Mouse (Mus musculus) MEL (cell line): Measurements from ENCODE around the gene Marc2. TPM values are rescaled to one million over a fixed set of nuclear protein-coding genes. Genes with fewer than 3 reads are reported as not detected.

ENCODE experiments used
- DNase-seq: peaks from one replicate; pipeline ENCODE4 v3.0.0; 2011; ENCODE audit warnings: low read depth, low spot score
- H3K27ac ChIP-seq: 2 replicates; pipeline ENCODE4 v1.5.1; 2012; ENCODE audit warnings: low read depth, mild to moderate bottlenecking, control low read depth, low read length, moderate library complexity; ENCODE audit not compliant: control insufficient read depth
- H3K27me3 ChIP-seq, 2 experiments: fragments of 150-350 bp in 1 of 2; sonication (generic) in 1 of 2; 2 replicates each; pipeline ENCODE4 v1.6.1; 2012; ENCODE audit warnings: low read length in 2 of 2, mild to moderate bottlenecking in 2 of 2, improper control_type of control experiment in 1 of 2, moderate library complexity in 1 of 2; ENCODE audit not compliant: insufficient read depth in 2 of 2, control insufficient read depth in 1 of 2
- H3K36me3 ChIP-seq, 2 experiments: 2 replicates each; pipeline ENCODE4 v1.6.1; 2012 to 2014; ENCODE audit warnings: low read length in 2 of 2, improper control_type of control experiment in 1 of 2, inconsistent platforms in 1 of 2, mild to moderate bottlenecking in 1 of 2; ENCODE audit not compliant: insufficient read depth in 2 of 2, control insufficient read depth in 1 of 2
- H3K4me1 ChIP-seq, 2 experiments: fragments of 150-350 bp in 1 of 2; sonication (generic) in 1 of 2; 2 replicates each; pipeline ENCODE4 v1.6.1; 2012; ENCODE audit warnings: low read length in 2 of 2, improper control_type of control experiment in 1 of 2, mild to moderate bottlenecking in 1 of 2; ENCODE audit not compliant: insufficient read depth in 2 of 2, control insufficient read depth in 1 of 2
- H3K4me3 ChIP-seq, 2 experiments: fragments of 150-350 bp in 1 of 2; sonication (generic) in 1 of 2; 2 replicates each; pipeline ENCODE4 v1.5.1; 2012; ENCODE audit warnings: low read depth in 2 of 2, low read length in 2 of 2, mild to moderate bottlenecking in 2 of 2, moderate library complexity in 2 of 2, control low read depth in 1 of 2, improper control_type of control experiment in 1 of 2; ENCODE audit not compliant: control insufficient read depth in 1 of 2, insufficient read depth in 1 of 2
- H3K79me2 ChIP-seq: 2 replicates; pipeline ENCODE4 v1.6.1; 2012; ENCODE audit warnings: mild to moderate bottlenecking, low read length, moderate library complexity; ENCODE audit not compliant: control insufficient read depth, poor library complexity, insufficient read depth
- H3K9ac ChIP-seq: 2 replicates; pipeline ENCODE4 v1.6.1; 2012; ENCODE audit warnings: low read depth, mild to moderate bottlenecking, control low read depth, low read length, moderate library complexity; ENCODE audit not compliant: control insufficient read depth, poor library complexity, severe bottlenecking
- H3K9me3 ChIP-seq: fragments of 150-350 bp; sonication (generic); replicated peaks from 2 replicates; pipeline ENCODE4 v1.6.1; 2012; ENCODE audit warnings: mild to moderate bottlenecking, low read length, improper control_type of control experiment, moderate library complexity; ENCODE audit not compliant: insufficient read depth
- BHLHE40 ChIP-seq: IDR thresholded peaks from 2 replicates; pipeline ENCODE4 v1.6.1; 2012; ENCODE audit warnings: low read depth, mild to moderate bottlenecking, inconsistent platforms, low read length, improper control_type of control experiment, borderline replicate concordance
- CHD1 ChIP-seq: IDR thresholded peaks from 2 replicates; pipeline ENCODE4 v1.6.1; 2012; ENCODE audit warnings: low read depth, mild to moderate bottlenecking, inconsistent platforms, low read length, improper control_type of control experiment
- CHD2 ChIP-seq: IDR thresholded peaks from 2 replicates; pipeline ENCODE4 v1.6.1; 2011; ENCODE audit warnings: low read length, improper control_type of control experiment
- CTCF ChIP-seq, 3 experiments: IDR thresholded peaks in 2 of 3; conservative IDR thresholded peaks in 1 of 3; 2 replicates each; pipeline ENCODE4 v1.5.1; 2011 to 2012; ENCODE audit warnings: low read length in 3 of 3, low read depth in 2 of 3, mild to moderate bottlenecking in 2 of 3, improper control_type of control experiment in 1 of 3, inconsistent platforms in 1 of 3, mixed read lengths in 1 of 3, moderate library complexity in 1 of 3; ENCODE audit not compliant: control insufficient read depth in 1 of 3, insufficient read depth in 1 of 3, poor library complexity in 1 of 3, severe bottlenecking in 1 of 3
- ELF1 ChIP-seq: IDR thresholded peaks from 2 replicates; pipeline ENCODE4 v1.6.1; 2014; ENCODE audit warnings: low read depth, mild to moderate bottlenecking, inconsistent platforms, low read length, improper control_type of control experiment, moderate library complexity
- EP300 ChIP-seq, 2 experiments: IDR thresholded peaks; 2 replicates each; pipeline ENCODE4 v1.6.1; 2011; ENCODE audit warnings: improper control_type of control experiment in 2 of 2, low read length in 2 of 2, low read depth in 1 of 2, mild to moderate bottlenecking in 1 of 2
- ETS1 ChIP-seq: IDR thresholded peaks from 2 replicates; pipeline ENCODE4 v1.6.1; 2012; ENCODE audit warnings: low read depth, mild to moderate bottlenecking, inconsistent platforms, low read length, improper control_type of control experiment, moderate library complexity
- GATA1 ChIP-seq: IDR thresholded peaks from 2 replicates; pipeline ENCODE4 v1.6.1; 2011; ENCODE audit warnings: low read depth, low read length, improper control_type of control experiment
- JUND ChIP-seq: IDR thresholded peaks from 2 replicates; pipeline ENCODE4 v1.6.1; 2011; ENCODE audit warnings: low read depth, mild to moderate bottlenecking, improper control_type of control experiment, low read length
- KAT2A ChIP-seq: conservative IDR thresholded peaks from 2 replicates; pipeline ENCODE4 v1.6.1; 2012; ENCODE audit warnings: low read depth, low read length, improper control_type of control experiment, inconsistent platforms
- MAFK ChIP-seq: IDR thresholded peaks from 2 replicates; pipeline ENCODE4 v1.6.1; 2011; ENCODE audit warnings: low read depth, mild to moderate bottlenecking, low read length, improper control_type of control experiment, borderline replicate concordance
- MAZ ChIP-seq: IDR thresholded peaks from 2 replicates; pipeline ENCODE4 v1.6.1; 2012; ENCODE audit warnings: low read depth, mild to moderate bottlenecking, inconsistent platforms, low read length, improper control_type of control experiment
- MYB ChIP-seq: IDR thresholded peaks from 2 replicates; pipeline ENCODE4 v1.6.1; 2011; ENCODE audit warnings: mild to moderate bottlenecking, low read depth, low read length, improper control_type of control experiment
- MYC ChIP-seq: IDR thresholded peaks from 2 replicates; pipeline ENCODE4 v1.6.1; 2011; ENCODE audit warnings: low read depth, mild to moderate bottlenecking, low read length, improper control_type of control experiment, moderate library complexity
- NRF1 ChIP-seq: IDR thresholded peaks from 2 replicates; pipeline ENCODE4 v1.6.1; 2014; ENCODE audit warnings: low read depth, mild to moderate bottlenecking, inconsistent platforms, low read length, improper control_type of control experiment, moderate library complexity; ENCODE audit not compliant: poor library complexity, insufficient read depth, severe bottlenecking
- POLR2AphosphoS5 ChIP-seq: IDR thresholded peaks from 2 replicates; pipeline ENCODE4 v1.6.1; 2012; ENCODE audit warnings: low read depth, borderline replicate concordance, mild to moderate bottlenecking, inconsistent platforms, low read length, moderate library complexity, mixed read lengths
- SMC3 ChIP-seq: IDR thresholded peaks from 2 replicates; pipeline ENCODE4 v1.6.1; 2011; ENCODE audit warnings: low read depth, low read length, improper control_type of control experiment
- TBP ChIP-seq: IDR thresholded peaks from 2 replicates; pipeline ENCODE4 v1.8.0; 2011; ENCODE audit warnings: low read depth, low read length, improper control_type of control experiment
- TCF12 ChIP-seq: IDR thresholded peaks from 2 replicates; pipeline ENCODE4 v1.6.1; 2014; ENCODE audit warnings: low read depth, mild to moderate bottlenecking, inconsistent platforms, low read length, improper control_type of control experiment, moderate library complexity
- UBTF ChIP-seq: IDR thresholded peaks from 2 replicates; pipeline ENCODE4 v1.6.1; 2012; ENCODE audit warnings: low read depth, mild to moderate bottlenecking, inconsistent platforms, low read length, improper control_type of control experiment, moderate library complexity, borderline replicate concordance; ENCODE audit not compliant: insufficient read depth
- USF2 ChIP-seq, 2 experiments: IDR thresholded peaks; 2 replicates each; pipeline ENCODE4 v1.6.1; 2011 to 2012; ENCODE audit warnings: improper control_type of control experiment in 2 of 2, low read length in 2 of 2, borderline replicate concordance in 1 of 2, inconsistent platforms in 1 of 2, low read depth in 1 of 2, mild to moderate bottlenecking in 1 of 2; ENCODE audit not compliant: insufficient read depth in 1 of 2
- ZC3H11A ChIP-seq: IDR thresholded peaks from 2 replicates; pipeline ENCODE4 v1.6.1; 2012; ENCODE audit warnings: low read depth, mild to moderate bottlenecking, inconsistent platforms, low read length, improper control_type of control experiment
- ZKSCAN1 ChIP-seq: IDR thresholded peaks from 2 replicates; pipeline ENCODE4 v1.6.1; 2012; ENCODE audit warnings: low read depth, mild to moderate bottlenecking, inconsistent platforms, low read length, improper control_type of control experiment, moderate library complexity
- ZMIZ1 ChIP-seq: IDR thresholded peaks from 2 replicates; pipeline ENCODE4 v1.6.1; 2012; ENCODE audit warnings: low read depth, mild to moderate bottlenecking, inconsistent platforms, low read length, improper control_type of control experiment, moderate library complexity
- polyA plus RNA-seq, 2 experiments: library from polyadenylated mRNA; stranded (reverse) in 1 of 2; unstranded in 1 of 2; fragments of >175 nt in 1 of 2; fragments of >200 nt in 1 of 2; gene quantifications; 2 replicates each; pipeline versions ENCODE4 v1.2.1 to v1.2.4; 2012; ENCODE audit warnings: low replicate concordance in 2 of 2, low read depth in 1 of 2; ENCODE audit not compliant: insufficient read length in 2 of 2, insufficient read depth in 1 of 2, missing spikeins in 1 of 2
- total RNA-seq: library from RNA; depleted of rRNA; stranded (reverse); fragments of 300-350 nt; gene quantifications from 2 replicates; pipeline ENCODE4 v1.2.3, GENCODE M21; 2012

The Marc2 gene
- total and polyA plus RNA-seq, 3 experiments: 99.4 to 281 TPM; not detected in 1

DNA sequence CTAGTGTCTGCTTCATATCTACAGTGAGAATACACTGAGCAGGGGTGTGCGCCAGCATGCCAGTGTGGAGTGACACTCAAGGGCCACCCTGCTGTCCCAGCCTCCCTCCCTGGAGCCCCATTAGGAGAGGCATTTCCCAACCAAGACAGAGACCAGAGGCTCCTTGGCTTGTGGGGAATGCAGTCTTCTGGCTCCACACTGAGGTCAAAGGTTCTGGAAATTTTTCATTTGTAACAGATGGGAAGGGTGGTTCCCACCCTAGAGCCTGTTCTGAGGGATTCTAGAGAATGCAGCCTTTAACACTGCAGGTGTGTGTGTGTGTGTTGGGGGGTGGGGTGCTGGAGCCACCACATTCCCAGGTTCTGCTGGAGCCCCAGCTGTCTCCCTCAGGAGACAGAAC lies 25.3 kb upstream of the Marc2 start:
- Histone ChIP-seq H3K9ac (no peak overlapping the region), H3K79me2 (no peaks in the 10 kb centered on the region), H3K27me3 (peaks cover 0 to 12% of the 10 kb centered on the region in 2 experiments; a peak in 3 of 4 replicates), H3K36me3 (no peaks in the 10 kb centered on the region), H3K9me3 (no peaks in the 10 kb centered on the region), H3K27ac (no peak overlapping the region), H3K4me1 (no peaks in the 10 kb centered on the region), H3K4me3 (no peak overlapping the region)
- DNase-seq: no peak
- TF ChIP-seq TBP (no peak), CTCF (IDR thresholded peaks at IDR 0.05 in 2 of 3, conservative IDR thresholded peaks at IDR 0.05 in 1 of 3; ENCODE audit: control insufficient read depth in 1 of 3, insufficient read depth in 1 of 3, low read depth in 2 of 3, low read length in 3 of 3, poor library complexity in 1 of 3, severe bottlenecking in 1 of 3) (no peak), ZMIZ1 (no peak), ZC3H11A (no peak), CHD1 (no peak), MYC (no peak), EP300 (IDR thresholded peaks at IDR 0.05; ENCODE audit: low read depth in 1 of 2, low read length in 2 of 2) (no peak), UBTF (no peak), ZKSCAN1 (no peak)

DNA sequence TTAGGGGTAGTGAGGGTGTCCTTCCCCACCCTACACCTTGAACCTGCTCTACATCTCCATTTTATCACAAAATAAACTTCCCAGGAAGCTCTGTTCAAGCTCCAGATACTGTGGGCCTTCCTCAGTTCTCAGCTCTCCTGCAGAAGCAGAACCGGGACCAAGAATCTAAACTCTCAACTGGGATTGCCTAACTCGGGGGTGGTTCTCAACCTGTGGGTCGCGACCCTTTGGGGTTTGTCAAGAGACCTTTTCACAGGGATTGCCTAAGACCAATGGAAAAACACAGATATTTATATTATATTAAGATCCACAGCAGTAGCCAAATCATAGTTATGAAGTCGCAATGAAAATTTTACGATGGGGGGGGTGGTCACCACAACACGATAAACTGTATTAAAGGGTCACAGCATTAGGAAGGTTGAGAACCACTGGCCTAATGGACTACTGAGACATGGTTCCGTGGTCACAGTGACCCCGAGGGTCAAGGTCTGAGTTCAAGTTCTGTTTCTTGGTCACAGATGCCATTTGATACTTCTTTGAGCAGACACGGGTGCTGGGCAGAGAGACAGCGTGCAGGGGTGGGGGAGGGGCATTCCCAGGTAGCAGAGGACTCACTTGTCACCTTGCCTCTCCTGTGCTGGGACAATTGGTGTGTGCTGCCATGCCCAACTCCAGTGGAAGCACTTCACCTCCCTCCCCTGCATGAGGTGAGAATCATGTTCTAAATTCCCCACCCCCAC lies 24.6 kb upstream of the Marc2 start:
- Histone ChIP-seq H3K27ac (no peak overlapping the region), H3K36me3 (no peaks in the 10 kb centered on the region), H3K27me3 (peaks cover 0 to 12% of the 10 kb centered on the region in 2 experiments; a peak in 3 of 4 replicates), H3K79me2 (no peaks in the 10 kb centered on the region), H3K9me3 (no peaks in the 10 kb centered on the region), H3K4me1 (no peaks in the 10 kb centered on the region), H3K9ac (no peak overlapping the region), H3K4me3 (no peak overlapping the region)
- no peak for TF ChIP-seq ELF1
- no peak for TF ChIP-seq KAT2A
- no peak for TF ChIP-seq POLR2AphosphoS5
- TF ChIP-seq MAFK: no peak
- TF ChIP-seq CHD2: no peak
- no peak for TF ChIP-seq ZKSCAN1
- TF ChIP-seq JUND: no peak
- no peak for TF ChIP-seq NRF1
- TF ChIP-seq MAZ: no peak
- no peak for TF ChIP-seq BHLHE40
- TF ChIP-seq ETS1: no peak
- no peak for TF ChIP-seq USF2 (IDR thresholded peaks at IDR 0.05; ENCODE audit: borderline replicate concordance in 1 of 2, insufficient read depth in 1 of 2, low read depth in 1 of 2, low read length in 2 of 2)
- TF ChIP-seq CTCF (IDR thresholded peaks at IDR 0.05 in 2 of 3, conservative IDR thresholded peaks at IDR 0.05 in 1 of 3; ENCODE audit: control insufficient read depth in 1 of 3, insufficient read depth in 1 of 3, low read depth in 2 of 3, low read length in 3 of 3, poor library complexity in 1 of 3, severe bottlenecking in 1 of 3): no peak
- TF ChIP-seq ZMIZ1: no peak
- TF ChIP-seq CHD1: no peak
- TF ChIP-seq SMC3: no peak
- no peak for TF ChIP-seq GATA1
- TF ChIP-seq MYB: no peak
- no peak for TF ChIP-seq TCF12
- DNase-seq: no peak
